Mouse (Mus musculus) forebrain, embryonic 11.5 days (tissue): ENCODE results near the gene Cotl1. TPM values are rescaled to one million over a fixed set of nuclear protein-coding genes. Genes with fewer than 3 reads are reported as not detected.

Experiments
- ATAC-seq: fragments of 200-750 bp; cut with Nextera tagmentation; replicated peaks from 2 replicates; pipeline ENCODE4 v1.8.0; 2017; ENCODE audit warnings: moderate TSS enrichment; ENCODE audit not compliant: low FRiP score
- DNase-seq: peaks from one replicate; pipeline ENCODE4 v3.0.0-alpha.2; 2017; ENCODE audit warnings: low spot score
- H3K27ac ChIP-seq: fragments of 300-500 bp; sonication (generic); 2 replicates; pipeline ENCODE4 v1.5.1; 2014; ENCODE audit warnings: low read depth, low read length
- H3K27me3 ChIP-seq: fragments of 300-500 bp; sonication (generic); 2 replicates; pipeline ENCODE4 v1.6.1; 2014; ENCODE audit warnings: mild to moderate bottlenecking, low read length, mixed read lengths; ENCODE audit not compliant: control insufficient read depth, insufficient read depth
- H3K36me3 ChIP-seq: fragments of 300-500 bp; sonication (generic); 2 replicates; pipeline ENCODE4 v1.6.1; 2014; ENCODE audit warnings: mild to moderate bottlenecking, low read length, moderate library complexity, mixed read lengths; ENCODE audit not compliant: control insufficient read depth, insufficient read depth
- H3K4me1 ChIP-seq: fragments of 300-500 bp; sonication (generic); replicated peaks from 2 replicates; pipeline ENCODE4 v1.6.1; 2014; ENCODE audit warnings: low read length, mixed read lengths; ENCODE audit not compliant: control insufficient read depth, insufficient read depth
- H3K4me2 ChIP-seq: fragments of 300-500 bp; sonication (generic); 2 replicates; pipeline ENCODE4 v1.6.1; 2014; ENCODE audit warnings: low read depth, mild to moderate bottlenecking, low read length, moderate library complexity, mixed read lengths; ENCODE audit not compliant: severe bottlenecking
- H3K4me3 ChIP-seq: fragments of 300-500 bp; sonication (generic); 2 replicates; pipeline ENCODE4 v1.5.1; 2014; ENCODE audit warnings: low read depth, low read length
- H3K9ac ChIP-seq: fragments of 300-500 bp; sonication (generic); 2 replicates; pipeline ENCODE4 v1.6.1; 2014; ENCODE audit warnings: low read length
- H3K9me3 ChIP-seq: fragments of 300-500 bp; sonication (generic); 2 replicates; pipeline ENCODE4 v1.6.1; 2016; ENCODE audit warnings: low read length, mixed read lengths; ENCODE audit not compliant: control insufficient read depth
- WGBS: fragments of 180-500 bp; shearing (Covaris S2); extraction: QIAGEN DNeasy Blood & Tissue Kit; methylation state at CpG from one replicate; pipeline ENCODE4 v1.1.7; 2014; 5-methylcytosine and 5-hydroxymethylcytosine counted together
- polyA plus RNA-seq: library from polyadenylated mRNA; unstranded; fragments of >200 nt; fragmentation: Nextera tagmentation; extraction: Ambion mirVana; gene quantifications from 2 replicates; pipeline ENCODE4 v1.2.1, GENCODE M21; 2014

Cotl1 gene
- polyA plus RNA-seq, 1 experiment from 2014 or later: 167 TPM

- Histone ChIP-seq H3K4me3 (no peak overlapping the region), H3K36me3 (no peaks in the 10 kb centered on the region), H3K27ac (0 out of 2 replicates have a peak overlapping the region, but pooled peaks have one; percentile 12), H3K9ac (no peak overlapping the region), H3K4me2 (no peak overlapping the region), H3K4me1 (peaks cover 38% of the 10 kb centered on the region), H3K27me3 (no peaks in the 10 kb centered on the region), H3K9me3 (no peaks in the 10 kb centered on the region)
- 89% methylated on average over 13 of the region's 13 CpGs for WGBS
- DNase-seq: no peak
- no peak for ATAC-seq
Observed at GRCm38 (mm10) chr8:119829420-119829819, 10.9 kb downstream of the Cotl1 start.

GRCm38 (mm10) chr8:119829015-119829414, 11.3 kb downstream of the Cotl1 start:
- H3K9ac ChIP-seq: no peak overlapping the region
- no peak for DNase-seq
- H3K4me1 ChIP-seq: peaks cover 38% of the 10 kb centered on the region
- no peaks in the 10 kb centered on the region for H3K27me3 ChIP-seq
- no peak overlapping the region for H3K4me2 ChIP-seq
- H3K9me3 ChIP-seq: no peaks in the 10 kb centered on the region
- 76% methylated on average over 10 of the region's 10 CpGs for WGBS
- H3K27ac ChIP-seq: no peak overlapping the region
- no peak for ATAC-seq
- H3K4me3 ChIP-seq: no peak overlapping the region
- H3K36me3 ChIP-seq: no peaks in the 10 kb centered on the region

GRCm38 (mm10) chr8:119827721-119828153, 12.6 kb downstream of the Cotl1 start:
- ATAC-seq: no peak
- Histone ChIP-seq H3K4me1 (peaks cover 32% of the 10 kb centered on the region), H3K9me3 (no peaks in the 10 kb centered on the region), H3K27ac (no peak overlapping the region), H3K9ac (no peak overlapping the region; the same call in 1 of the 2 replicates), H3K4me2 (no peak overlapping the region), H3K36me3 (no peaks in the 10 kb centered on the region), H3K4me3 (no peak overlapping the region), H3K27me3 (no peaks in the 10 kb centered on the region)
- DNase-seq: no peak
- WGBS: 31% methylated on average over 4 of the region's 4 CpGs

GRCm38 (mm10) chr8:119826982-119827381, 13.4 kb downstream of the Cotl1 start:
- Histone ChIP-seq H3K4me3 (no peak overlapping the region), H3K4me1 (peaks cover 25% of the 10 kb centered on the region), H3K9me3 (no peaks in the 10 kb centered on the region), H3K4me2 (no peak overlapping the region), H3K9ac (no peak overlapping the region), H3K27ac (no peak overlapping the region), H3K36me3 (no peaks in the 10 kb centered on the region), H3K27me3 (no peaks in the 10 kb centered on the region)
- DNase-seq (no peak), ATAC-seq (no peak)
- WGBS: 83% methylated on average over 5 of the region's 5 CpGs

- DNase-seq (no peak), ATAC-seq (no peak)
- 89% methylated on average over 19 of the region's 19 CpGs for WGBS
- Histone ChIP-seq H3K27me3 (no peaks in the 10 kb centered on the region), H3K27ac (no peak overlapping the region), H3K4me1 (peaks cover 17% of the 10 kb centered on the region), H3K9ac (no peak overlapping the region), H3K4me3 (no peak overlapping the region), H3K36me3 (no peaks in the 10 kb centered on the region), H3K4me2 (no peak overlapping the region), H3K9me3 (no peaks in the 10 kb centered on the region)
Observed at GRCm38 (mm10) chr8:119825950-119826730, 14.2 kb downstream of the Cotl1 start.

GRCm38 (mm10) chr8:119824809-119825273, 15.5 kb downstream of the Cotl1 start:
- Histone ChIP-seq H3K9me3 (no peaks in the 10 kb centered on the region), H3K4me1 (peaks cover 11% of the 10 kb centered on the region; the same call in 1 of the 2 replicates), H3K9ac (no peak overlapping the region), H3K36me3 (no peaks in the 10 kb centered on the region; the same call in 1 of the 2 replicates), H3K27me3 (no peaks in the 10 kb centered on the region), H3K4me3 (no peak overlapping the region), H3K27ac (no peak overlapping the region), H3K4me2 (no peak overlapping the region)
- DNase-seq (no peak), ATAC-seq (no peak)
- WGBS: 85% methylated on average over 11 of the region's 11 CpGs

GRCm38 (mm10) chr8:119824100-119824499, 16.2 kb downstream of the Cotl1 start:
- 53% methylated on average over 4 of the region's 4 CpGs for WGBS
- Histone ChIP-seq H3K27ac (no peak overlapping the region), H3K4me1 (peaks cover 9% of the 10 kb centered on the region; the same call in 1 of the 2 replicates)

GRCm38 (mm10) chr8:119823278-119823677, 17.1 kb downstream of the Cotl1 start:
- ATAC-seq (no peak), DNase-seq (no peak)
- Histone ChIP-seq H3K36me3 (no peaks in the 10 kb centered on the region; the same call in 1 of the 2 replicates), H3K27ac (no peak overlapping the region), H3K9ac (no peak overlapping the region), H3K9me3 (no peaks in the 10 kb centered on the region), H3K4me3 (no peak overlapping the region), H3K4me1 (peaks cover 7% of the 10 kb centered on the region; the same call in 1 of the 2 replicates), H3K27me3 (no peaks in the 10 kb centered on the region), H3K4me2 (no peak overlapping the region)
- 93% methylated on average over 9 of the region's 9 CpGs for WGBS

More at GRCm38 (mm10) chr8:119824100-119824499, 16.2 kb downstream of the Cotl1 start:
- ATAC-seq (no peak), DNase-seq (no peak)
- Histone ChIP-seq H3K4me2 (no peak overlapping the region), H3K27me3 (no peaks in the 10 kb centered on the region), H3K9ac (no peak overlapping the region), H3K9me3 (no peaks in the 10 kb centered on the region), H3K4me3 (no peak overlapping the region), H3K36me3 (no peaks in the 10 kb centered on the region; the same call in 1 of the 2 replicates)
